Mouse (Mus musculus): ENCODE measurements around the gene Srp54b.
"Not testable (repeated sequence)": the region's sequence is repeated elsewhere in the genome, so short reads cannot be mapped to it uniquely, and the experiment has no call there.

DNA sequence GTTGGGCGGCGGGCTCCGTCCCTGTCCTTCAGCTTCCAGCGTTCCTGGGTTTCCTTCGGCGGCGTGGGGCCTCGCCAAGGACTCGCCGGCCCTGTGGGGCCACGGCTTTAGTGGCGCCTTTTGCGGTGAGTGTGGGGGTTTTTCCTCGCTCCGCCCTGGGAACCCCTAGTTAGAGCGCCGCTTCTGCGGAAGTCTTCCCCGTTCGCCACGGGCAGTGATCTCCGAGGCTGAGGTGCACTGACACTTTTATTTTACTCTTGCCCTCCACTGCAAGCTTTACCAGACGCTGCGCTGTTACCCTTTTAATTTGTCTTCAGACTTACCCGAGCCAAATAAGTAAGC is 75.6 kb downstream of the Srp54b start:
- TF ChIP-seq MYOG (IDR thresholded peaks at IDR 0.05; ENCODE audit: control insufficient read depth in 1 of 3, insufficient read depth in 1 of 3, insufficient read length in 2 of 3, low read depth in 2 of 3); CEBPB (IDR thresholded peaks at IDR 0.05; ENCODE audit: insufficient read depth, poor library complexity, severe bottlenecking); SRF (IDR thresholded peaks at IDR 0.05; ENCODE audit: control insufficient read depth, insufficient read length, low read depth); POLR2A (IDR thresholded peaks at IDR 0.05; ENCODE audit: insufficient read length, low read depth); E2F4 (IDR thresholded peaks at IDR 0.05; ENCODE audit: insufficient read depth): not testable (repeated sequence)

Data from myocyte (in vitro differentiated cells).